Mouse (Mus musculus) olfactory bulb, adult 2 months (tissue): ENCODE measurements around the gene Rapgef6. TPM values are rescaled to one million over a fixed set of nuclear protein-coding genes. Genes with fewer than 3 reads are reported as not detected.

Experiments
- H3K27ac ChIP-seq: fragments of 200-500 bp; 2 replicates; pipeline ENCODE4 v1.5.1; 2012; ENCODE audit warnings: low read depth, low read length; ENCODE audit not compliant: insufficient read depth
- H3K4me1 ChIP-seq: fragments of 200-500 bp; 2 replicates; pipeline ENCODE4 v1.6.1; 2012; ENCODE audit warnings: low read length; ENCODE audit not compliant: control insufficient read depth, insufficient read depth
- H3K4me3 ChIP-seq: fragments of 200-500 bp; 2 replicates; pipeline ENCODE4 v1.5.1; 2012; ENCODE audit warnings: mild to moderate bottlenecking, low read depth, low read length, moderate library complexity; ENCODE audit not compliant: insufficient read depth
- CTCF ChIP-seq: fragments of 200-500 bp; IDR thresholded peaks from 2 replicates; pipeline ENCODE4 v1.5.1; 2012; ENCODE audit warnings: low read depth, mild to moderate bottlenecking, low read length, moderate library complexity; ENCODE audit not compliant: insufficient read depth
- POLR2A ChIP-seq: fragments of 200-500 bp; IDR thresholded peaks from 2 replicates; pipeline ENCODE4 v1.6.1; 2012; ENCODE audit warnings: mild to moderate bottlenecking, low read depth, low read length, moderate library complexity; ENCODE audit not compliant: insufficient read depth
- WGBS: fragments of 180-500 bp; shearing (Covaris S2); methylation state at CpG from one replicate; pipeline ENCODE4 v1.1.7; 2018; 5-methylcytosine and 5-hydroxymethylcytosine counted together
- polyA plus RNA-seq: library from polyadenylated mRNA; stranded (reverse); fragments of >200 nt; gene quantifications from 2 replicates; pipeline ENCODE4 v1.2.4, GENCODE M21; 2012; ENCODE audit warnings: low replicate concordance; ENCODE audit not compliant: missing spikeins, insufficient read depth, insufficient read length

Rapgef6 gene
- polyA plus RNA-seq, 1 experiment: not detected

DNA sequence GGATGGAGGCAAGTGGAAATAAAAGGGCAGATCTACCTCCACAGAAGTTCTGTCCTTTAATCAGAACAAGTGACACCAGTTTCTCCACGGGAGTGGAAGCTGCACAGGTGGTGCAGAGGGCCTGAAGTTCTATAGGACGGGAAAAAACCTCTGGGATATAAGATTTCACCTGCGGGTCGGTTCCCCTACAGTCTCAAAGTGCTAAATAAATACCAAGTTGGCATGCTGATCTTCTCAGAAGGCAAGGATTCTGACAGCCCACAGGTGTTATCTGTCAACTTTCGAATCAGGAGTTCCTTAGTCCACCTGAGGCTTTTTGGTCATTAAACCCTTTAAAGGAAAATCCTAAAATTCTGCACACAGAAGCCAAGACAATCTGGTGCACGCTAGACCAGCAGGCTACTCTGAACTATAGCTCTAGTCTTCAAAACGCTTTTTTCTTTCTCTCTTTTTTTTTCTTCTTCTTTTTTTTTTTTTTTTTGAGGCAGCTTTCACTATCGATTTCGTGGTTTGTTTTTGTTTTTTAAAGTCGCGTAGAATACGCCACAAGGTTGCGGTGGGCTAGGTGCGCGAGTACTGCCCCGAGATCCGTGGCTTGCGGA is 619 bp upstream of the Rapgef6 start:
- peak overlapping the region; percentile 93 for H3K27ac ChIP-seq
- WGBS: 2% methylated on average over 18 of the region's 18 CpGs
- peak overlapping the region; percentile 96 for H3K4me3 ChIP-seq
- H3K4me1 ChIP-seq: no peaks in the 10 kb centered on the region
- no peak for TF ChIP-seq POLR2A
- no peak for TF ChIP-seq CTCF

GRCm38 (mm10) chr11:54523431-54524001 is 869 bp downstream of the Rapgef6 start:
- H3K4me1 ChIP-seq: no peaks in the 10 kb centered on the region
- peak overlapping the region; percentile 96 for H3K4me3 ChIP-seq
- TF ChIP-seq POLR2A (no peak), CTCF (no peak)
- no peak overlapping the region for H3K27ac ChIP-seq
- 12% methylated on average over 10 of the region's 10 CpGs for WGBS

GRCm38 (mm10) chr11:54528002-54528401 is 5.4 kb downstream of the Rapgef6 start:
- TF ChIP-seq CTCF (no peak), POLR2A (no peak)
- Histone ChIP-seq H3K4me3 (no peak overlapping the region), H3K27ac (no peak overlapping the region), H3K4me1 (no peaks in the 10 kb centered on the region)
- 71% methylated on average over 2 of the region's 2 CpGs for WGBS

DNA sequence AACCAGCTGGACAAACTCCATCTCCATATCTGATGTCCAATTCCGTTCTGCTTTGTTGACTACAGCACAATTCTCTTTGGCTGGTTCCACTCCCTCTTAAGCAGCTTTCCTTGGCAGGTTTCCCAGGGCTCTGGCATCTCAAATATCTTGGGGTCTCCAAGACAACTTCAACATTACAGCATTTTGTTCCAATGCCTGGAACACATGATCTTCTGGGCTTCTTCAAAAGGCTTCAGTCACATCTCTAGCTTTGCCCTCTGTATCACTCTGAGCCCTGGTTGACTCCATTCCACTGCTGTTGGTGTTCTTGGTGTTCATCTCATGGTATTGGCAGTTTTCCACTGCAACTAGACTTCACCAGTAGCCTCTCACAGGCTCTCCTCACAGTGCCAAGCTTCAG is 7.7 kb downstream of the Rapgef6 start:
- no peak for TF ChIP-seq CTCF
- TF ChIP-seq POLR2A: no peak
- no peak overlapping the region for H3K4me3 ChIP-seq
- WGBS: 33% methylated on average over 1 of the region's 1 CpGs
- H3K27ac ChIP-seq: no peak overlapping the region
- H3K4me1 ChIP-seq: no peaks in the 10 kb centered on the region

DNA sequence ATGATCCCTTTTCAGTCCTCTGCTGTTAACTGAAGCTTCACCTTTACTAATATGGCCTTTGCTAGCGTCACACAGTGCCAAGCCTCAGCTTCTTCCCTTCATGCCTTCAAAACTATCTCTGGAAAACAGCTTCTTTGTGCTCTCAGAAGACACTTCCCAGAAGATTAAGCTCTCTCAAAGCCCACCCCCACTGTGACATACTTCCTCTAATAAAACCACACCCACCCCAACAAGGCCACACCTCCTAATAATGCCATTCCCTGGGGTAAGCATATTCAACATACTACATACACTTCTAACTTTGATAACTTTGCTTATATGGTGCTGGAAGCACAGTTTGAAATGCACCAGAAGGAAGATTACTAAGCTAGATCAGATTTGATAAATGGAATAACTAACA is 8.3 kb downstream of the Rapgef6 start:
- Histone ChIP-seq H3K4me3 (no peak overlapping the region), H3K27ac (no peak overlapping the region), H3K4me1 (no peaks in the 10 kb centered on the region)
- 83% methylated on average over 1 of the region's 1 CpGs for WGBS
- TF ChIP-seq POLR2A (no peak), CTCF (no peak)

DNA sequence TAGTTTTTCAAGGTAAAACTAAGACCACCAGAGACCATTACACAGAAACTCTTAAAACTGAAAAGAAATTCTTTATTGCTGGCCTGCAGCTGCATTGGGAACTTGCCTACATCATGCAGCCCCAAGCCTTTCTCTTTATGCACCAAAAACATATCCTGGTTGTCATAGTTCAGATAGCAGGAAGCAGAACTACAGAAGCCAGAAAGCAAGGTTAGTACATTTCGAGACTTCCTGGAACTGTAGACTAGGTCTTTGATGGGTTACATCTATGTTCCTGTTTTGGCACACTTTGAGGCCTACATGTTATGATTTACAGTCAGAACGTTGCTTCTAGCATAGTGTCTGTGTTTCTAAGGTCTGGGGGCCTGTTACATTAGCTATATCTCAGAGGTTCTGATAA is 11.2 kb downstream of the Rapgef6 start:
- WGBS: 88% methylated on average over 2 of the region's 2 CpGs
- no peak overlapping the region for H3K4me3 ChIP-seq
- H3K27ac ChIP-seq: no peak overlapping the region
- no peaks in the 10 kb centered on the region for H3K4me1 ChIP-seq
- TF ChIP-seq CTCF (no peak), POLR2A (no peak)

- WGBS: 34% methylated on average over 6 of the region's 6 CpGs
- no peak for TF ChIP-seq CTCF
- no peak for TF ChIP-seq POLR2A
- no peak overlapping the region for H3K4me3 ChIP-seq
- no peaks in the 10 kb centered on the region for H3K4me1 ChIP-seq
- H3K27ac ChIP-seq: no peak overlapping the region
Observed at GRCm38 (mm10) chr11:54534871-54535270, 12.2 kb downstream of the Rapgef6 start.

GRCm38 (mm10) chr11:54539031-54539430 is 16.4 kb downstream of the Rapgef6 start:
- 63% methylated on average over 2 of the region's 2 CpGs for WGBS
- TF ChIP-seq POLR2A (no peak), CTCF (no peak)
- H3K27ac ChIP-seq: no peak overlapping the region

DNA sequence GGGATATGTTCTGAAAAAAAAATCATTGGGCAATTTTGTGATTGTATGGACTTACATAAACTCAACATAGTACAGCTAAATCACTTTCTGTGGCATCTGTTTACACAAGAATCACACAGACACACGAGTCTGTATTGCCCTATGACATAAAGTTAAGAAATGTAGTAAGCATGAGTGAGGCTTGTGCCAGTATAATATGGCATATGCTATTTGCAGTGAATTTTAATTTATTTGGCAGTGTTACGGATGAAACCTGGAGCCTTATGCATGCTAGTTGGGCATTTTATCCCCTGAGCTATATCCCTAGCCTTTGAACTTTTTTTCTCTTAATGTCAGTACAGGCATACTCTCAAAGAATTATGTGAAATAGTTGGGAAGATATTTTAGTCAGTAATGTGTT is 16.8 kb downstream of the Rapgef6 start:
- WGBS: 85% methylated on average over 2 of the region's 2 CpGs
- TF ChIP-seq CTCF: no peak
- no peak for TF ChIP-seq POLR2A
- H3K4me1 ChIP-seq: no peaks in the 10 kb centered on the region
- no peak overlapping the region for H3K27ac ChIP-seq
- no peak overlapping the region for H3K4me3 ChIP-seq

More at GRCm38 (mm10) chr11:54539031-54539430, 16.4 kb downstream of the Rapgef6 start:
- Histone ChIP-seq H3K4me3 (no peak overlapping the region), H3K4me1 (no peaks in the 10 kb centered on the region)
